Mouse (Mus musculus) ovary, postnatal 14 days (tissue): ENCODE results near the gene Trim33.

Source experiments
- DNase-seq: peaks from one replicate; pipeline ENCODE4 v3.0.0; 2022; ENCODE audit warnings: low spot score

Gene Trim33

GRCm38 (mm10) chr3:103361150-103361549 is 82.1 kb downstream of the Trim33 start:
- DNase-seq: no peak

GRCm38 (mm10) chr3:103364182-103364945 is 85.3 kb downstream of the Trim33 start:
- no peak for DNase-seq

DNA sequence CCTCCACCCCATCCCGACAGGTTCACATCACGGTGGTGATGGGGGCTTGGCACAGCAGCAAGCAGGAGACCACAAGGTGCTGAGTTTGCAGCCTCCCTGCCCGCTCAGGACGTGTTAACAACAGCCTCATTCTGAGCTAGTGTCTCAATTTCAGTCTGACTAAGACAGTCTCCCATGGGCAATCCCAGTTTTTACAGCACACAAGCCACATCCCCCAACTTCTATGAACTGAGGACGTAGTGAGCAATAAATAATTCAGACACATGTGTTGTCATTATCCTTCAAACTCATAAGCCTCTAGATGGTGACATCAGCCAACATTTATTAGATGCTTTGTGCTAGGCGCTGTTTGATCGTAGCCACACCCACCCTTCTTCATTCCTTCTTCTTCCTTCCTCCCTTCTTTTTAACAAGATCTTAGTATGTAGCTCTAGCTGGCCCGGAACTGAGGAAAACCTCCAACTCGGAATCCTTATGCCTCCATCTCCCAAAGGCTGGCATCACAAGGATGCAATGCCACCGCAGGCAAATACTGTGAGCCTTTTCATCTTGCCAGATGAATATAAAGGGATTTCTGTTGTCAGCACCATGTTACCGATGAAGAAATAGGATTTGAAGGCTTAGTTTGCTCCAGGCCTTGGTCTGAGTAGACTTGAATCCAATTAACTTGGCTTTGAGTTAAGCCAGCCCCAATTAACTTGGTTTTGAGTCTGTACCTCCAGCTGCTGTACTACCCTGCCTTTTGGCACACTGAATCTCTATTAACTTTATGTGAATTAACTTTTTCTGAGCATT is 88.3 kb downstream of the Trim33 start:
- DNase-seq: no peak

DNA sequence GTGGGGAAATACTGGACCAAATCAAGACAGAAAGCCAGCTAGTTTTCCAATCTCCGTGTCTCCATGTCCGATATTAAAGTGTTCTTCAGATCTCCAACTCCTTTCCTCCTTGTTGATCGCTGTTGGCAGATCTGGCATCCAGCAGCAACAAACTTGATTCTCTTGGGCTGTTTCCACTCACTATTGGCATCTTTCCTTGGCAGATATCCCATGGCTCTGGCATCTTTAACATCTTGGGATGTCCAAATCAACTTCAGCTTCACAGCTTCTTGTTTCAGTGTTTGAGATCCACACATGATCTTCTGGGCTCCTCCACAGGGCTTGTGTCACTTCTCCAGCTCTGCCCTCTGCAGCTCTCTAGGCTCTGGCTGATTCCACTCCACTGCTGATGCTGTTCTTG is 89.6 kb downstream of the Trim33 start:
- DNase-seq: no peak

DNA sequence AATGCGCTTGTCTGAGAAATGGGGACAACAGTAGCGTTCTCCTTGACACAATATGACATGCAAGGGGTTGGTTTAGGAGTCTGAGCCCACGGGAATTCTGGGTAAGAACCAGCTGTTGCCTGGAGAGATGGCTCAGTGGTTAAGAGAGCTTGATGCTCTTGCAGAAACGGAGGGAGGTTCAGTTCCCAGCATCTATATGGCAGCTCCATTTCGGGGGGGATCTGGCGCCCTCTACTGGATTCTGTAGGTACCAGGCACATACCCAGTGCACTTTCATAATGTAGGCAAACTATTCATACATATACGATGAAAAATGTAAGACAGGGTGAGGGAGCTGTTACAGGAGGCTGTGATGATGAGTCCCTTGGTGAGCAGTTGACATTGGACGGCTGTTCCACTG is 94.9 kb downstream of the Trim33 start:
- peak; percentile 25 for DNase-seq

- no peak for DNase-seq
These were observed 96.2 kb downstream of the Trim33 start for GRCm38 (mm10) chr3:103375181-103375855.

DNA sequence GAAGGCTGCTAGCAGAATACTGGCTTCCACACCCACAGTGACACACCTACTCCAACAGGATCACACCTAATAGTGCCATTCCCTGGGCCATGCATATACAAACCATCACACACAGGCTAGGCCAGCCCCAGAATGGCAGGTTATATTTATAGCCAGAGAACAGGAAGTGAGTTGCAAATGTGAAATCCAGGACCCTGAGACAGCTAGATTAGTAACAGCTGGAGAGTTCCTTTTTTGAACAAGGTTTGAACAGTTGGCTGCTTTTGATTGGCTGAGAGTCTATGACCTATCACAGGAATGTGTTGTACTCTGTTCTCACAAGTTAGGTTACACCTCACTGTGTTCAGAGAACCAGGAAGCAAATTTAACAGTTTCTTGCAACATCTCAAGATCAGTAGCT is 98.9 kb downstream of the Trim33 start:
- DNase-seq: no peak

DNA sequence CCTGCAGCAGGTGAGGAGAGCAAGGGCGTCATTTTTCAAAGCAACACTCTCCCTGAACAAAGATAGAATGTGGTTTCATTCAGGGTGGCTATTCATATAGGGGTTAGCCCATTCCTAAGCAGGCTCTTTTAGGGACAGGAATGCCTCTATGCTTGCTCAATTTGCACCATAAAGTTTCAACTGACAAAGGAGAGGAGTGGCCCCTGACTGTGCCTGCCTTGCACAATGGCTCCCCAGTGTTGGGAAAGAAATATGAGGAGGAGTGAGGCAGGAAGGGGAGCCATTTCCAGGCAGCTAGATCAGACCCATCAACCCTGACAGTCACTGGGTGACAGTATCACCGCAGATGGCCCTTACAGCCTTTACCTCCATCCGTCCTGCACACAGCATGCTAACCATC is 100.3 kb downstream of the Trim33 start:
- no peak for DNase-seq

DNA sequence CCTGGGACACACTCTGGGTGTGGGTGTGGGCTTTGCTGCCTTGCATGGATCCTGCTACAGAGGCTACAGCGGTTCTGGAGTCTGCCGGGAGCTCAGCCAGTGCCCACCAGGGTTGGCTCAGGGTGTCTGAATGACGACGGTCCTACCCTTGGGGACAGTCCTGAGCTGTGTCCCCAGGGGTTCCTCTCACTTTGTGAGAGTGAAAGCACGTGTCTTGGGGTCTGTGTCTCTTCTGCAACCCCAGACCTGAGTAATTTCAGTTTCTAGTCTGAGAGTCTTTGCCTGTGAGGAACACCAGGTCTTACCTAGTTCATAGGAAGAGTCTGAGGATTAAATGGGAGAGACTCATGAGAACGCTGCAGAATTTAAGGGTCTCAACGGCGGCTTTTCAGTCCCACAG is 101.7 kb downstream of the Trim33 start:
- DNase-seq: no peak

- no peak for DNase-seq
These were observed 102.3 kb downstream of the Trim33 start for GRCm38 (mm10) chr3:103381441-103381840.

DNA sequence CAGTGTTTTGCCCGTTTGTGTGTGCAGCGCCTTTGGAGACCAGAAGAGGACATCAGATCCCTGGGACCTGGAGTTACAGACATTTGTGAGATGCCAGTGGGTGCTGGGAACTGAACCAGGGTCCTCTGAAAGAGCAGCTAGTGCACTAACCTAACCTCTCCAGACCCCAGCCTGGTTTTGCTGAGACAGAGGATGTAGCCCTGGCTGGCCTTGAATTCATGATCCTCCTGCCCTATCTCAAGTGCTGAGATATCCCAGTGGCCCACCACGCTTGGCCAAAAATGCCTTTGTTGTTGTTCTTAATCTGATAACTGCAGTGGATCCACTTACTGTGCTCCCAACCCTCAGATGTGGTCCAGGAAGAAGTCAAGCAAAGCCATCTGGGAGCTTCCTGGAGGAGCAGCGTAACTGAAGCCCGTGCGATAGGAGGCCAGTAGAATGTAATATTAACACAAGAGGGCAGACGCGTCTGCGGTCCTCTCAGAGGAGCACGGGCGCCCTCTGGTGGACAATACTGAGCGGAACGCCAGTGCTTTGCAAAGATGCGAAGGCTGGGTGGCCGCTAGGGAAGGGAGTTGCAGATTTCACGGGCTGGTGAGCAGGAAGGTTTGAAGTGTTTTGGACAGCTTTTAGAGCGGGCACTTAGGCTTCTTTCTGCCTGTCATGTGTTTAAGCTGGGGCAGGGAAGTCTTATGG is 103.9 kb downstream of the Trim33 start:
- peak; percentile 94 for DNase-seq

DNA sequence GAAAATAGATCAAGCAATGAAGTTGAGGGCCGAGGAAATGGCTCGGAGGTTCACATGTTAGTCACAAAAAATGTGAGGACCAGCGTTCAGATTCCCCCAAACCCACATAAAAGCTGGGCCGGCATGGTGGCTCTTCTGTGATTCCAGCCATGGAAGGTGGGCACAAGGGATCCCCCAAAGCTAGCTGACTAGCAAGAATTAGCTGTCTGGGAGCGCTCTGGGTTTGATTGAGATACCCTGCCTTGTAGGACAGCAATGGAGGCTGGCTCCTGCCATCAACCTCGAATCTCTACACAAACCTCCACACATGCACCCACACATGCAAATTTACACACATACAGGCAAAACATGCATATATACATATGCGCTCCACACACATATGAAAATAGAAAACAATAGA is 105.4 kb downstream of the Trim33 start:
- DNase-seq: no peak

DNA sequence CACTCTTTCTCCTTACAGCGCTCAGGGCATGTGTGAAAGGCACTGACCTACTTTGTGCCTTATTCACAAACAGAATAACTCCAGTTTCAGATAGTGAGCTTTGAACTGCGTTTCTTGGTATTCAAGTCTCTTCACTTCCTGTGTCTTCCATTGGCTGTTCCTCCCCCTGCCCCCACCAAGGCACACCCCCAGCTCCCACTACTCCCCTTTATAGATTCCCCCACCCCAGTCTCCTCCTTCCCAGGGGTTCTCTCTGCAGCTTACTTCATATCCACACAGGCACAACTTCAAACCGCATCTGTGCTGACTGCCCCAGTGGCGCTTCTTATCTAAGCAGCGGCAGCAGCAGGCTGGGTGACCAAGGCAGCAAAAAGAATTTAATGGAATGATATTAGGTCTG is 105.9 kb downstream of the Trim33 start:
- DNase-seq: no peak

GRCm38 (mm10) chr3:103385383-103386291 is 106.5 kb downstream of the Trim33 start:
- DNase-seq: no peak

DNA sequence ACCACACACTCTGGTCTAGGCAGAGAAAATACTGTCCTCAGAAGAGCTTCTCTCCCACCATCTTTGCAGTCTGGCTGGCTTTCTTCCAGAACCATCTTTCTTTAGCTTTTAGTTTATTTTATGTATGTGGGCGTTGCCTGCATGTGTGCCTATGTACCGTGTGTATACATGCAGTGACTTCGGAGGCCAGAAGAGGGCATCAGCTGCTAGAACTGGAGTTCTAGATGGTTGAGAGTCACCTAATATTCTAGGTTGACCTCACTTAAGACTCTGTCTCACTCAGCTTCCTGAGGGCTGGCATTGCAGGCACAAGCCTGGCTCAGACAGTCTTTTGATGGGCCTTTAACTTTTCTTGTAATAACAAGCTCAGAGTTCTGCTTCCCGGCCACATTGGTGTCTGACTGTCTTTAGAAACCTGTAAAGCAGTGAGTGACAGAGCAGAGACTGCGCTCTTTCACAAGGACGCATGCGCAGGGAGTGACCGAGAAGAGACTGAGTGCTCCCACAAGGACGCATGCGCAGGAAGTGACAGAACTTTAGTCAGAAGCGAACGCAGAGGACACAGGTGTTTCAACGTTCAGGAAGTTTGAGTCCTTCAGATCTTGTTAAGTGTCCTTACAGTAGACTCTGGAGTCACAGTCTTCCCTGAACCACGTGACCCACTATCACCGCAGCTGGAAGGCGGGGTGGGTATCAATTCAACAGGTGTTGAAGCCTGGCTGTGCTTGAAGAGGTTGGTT is 107.4 kb downstream of the Trim33 start:
- no peak for DNase-seq

GRCm38 (mm10) chr3:103392613-103393258 is 113.6 kb downstream of the Trim33 start:
- DNase-seq: peak; percentile 38

DNA sequence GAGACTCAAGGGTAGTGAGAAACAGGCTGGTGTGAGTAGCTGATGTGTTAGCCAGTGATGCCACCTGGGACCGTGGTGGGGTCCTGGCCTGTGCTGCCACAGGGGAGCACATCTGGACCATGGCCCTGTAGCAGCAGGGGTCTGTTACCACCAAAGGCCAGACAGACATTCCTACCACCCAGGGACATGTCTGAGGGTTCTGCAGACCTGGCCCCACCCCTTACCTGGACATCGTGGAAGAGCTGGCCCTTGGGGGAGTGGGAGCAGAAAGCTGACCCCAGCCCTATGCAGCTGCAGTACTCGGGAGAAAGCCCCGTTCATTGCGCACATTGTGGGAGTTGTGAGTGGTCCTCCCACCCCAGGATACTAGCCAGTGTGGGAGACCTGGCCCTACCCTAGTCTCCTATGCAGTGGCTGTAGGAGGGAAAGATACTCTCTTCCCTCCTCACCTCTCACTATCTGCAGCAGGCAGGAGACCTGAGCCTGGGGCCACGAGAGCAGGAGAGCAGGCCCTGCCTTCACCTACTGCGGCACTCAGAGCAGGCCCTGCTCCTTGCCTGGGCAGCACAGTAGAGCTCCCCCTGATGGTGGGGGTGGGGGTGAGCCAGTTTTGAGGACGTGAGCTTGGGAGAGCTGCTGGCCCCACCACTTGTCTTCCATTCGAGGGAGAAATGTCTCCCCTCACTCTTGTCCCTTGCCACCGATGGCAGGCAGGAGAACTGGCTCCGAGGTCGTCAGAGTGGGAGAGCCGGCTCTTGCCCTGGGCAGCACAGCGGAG is 114.4 kb downstream of the Trim33 start:
- no peak for DNase-seq

- DNase-seq: no peak
These were observed 115.0 kb downstream of the Trim33 start for GRCm38 (mm10) chr3:103394121-103394520.

GRCm38 (mm10) chr3:103397523-103397922 is 118.4 kb downstream of the Trim33 start:
- DNase-seq: no peak
